Mouse (Mus musculus) left cerebral cortex, adult 8-10 months (tissue): Measurements from ENCODE around the gene Snx32. TPM values are rescaled to one million over a fixed set of nuclear protein-coding genes. Genes with fewer than 3 reads are reported as not detected.

ENCODE experiments used
- DNase-seq, 2 experiments: peaks; one replicate each; pipeline ENCODE4 v3.0.0; 2022; ENCODE audit warnings: low spot score in 2 of 2
- total RNA-seq, 4 experiments: library from RNA; stranded (reverse); gene quantifications; 2 replicates each; pipeline ENCODE4 v1.2.4; 2022

The Snx32 gene
- total RNA-seq, 4 experiments from 2014 or later: 82.4 to 93.9 (median 89.3) TPM

DNA sequence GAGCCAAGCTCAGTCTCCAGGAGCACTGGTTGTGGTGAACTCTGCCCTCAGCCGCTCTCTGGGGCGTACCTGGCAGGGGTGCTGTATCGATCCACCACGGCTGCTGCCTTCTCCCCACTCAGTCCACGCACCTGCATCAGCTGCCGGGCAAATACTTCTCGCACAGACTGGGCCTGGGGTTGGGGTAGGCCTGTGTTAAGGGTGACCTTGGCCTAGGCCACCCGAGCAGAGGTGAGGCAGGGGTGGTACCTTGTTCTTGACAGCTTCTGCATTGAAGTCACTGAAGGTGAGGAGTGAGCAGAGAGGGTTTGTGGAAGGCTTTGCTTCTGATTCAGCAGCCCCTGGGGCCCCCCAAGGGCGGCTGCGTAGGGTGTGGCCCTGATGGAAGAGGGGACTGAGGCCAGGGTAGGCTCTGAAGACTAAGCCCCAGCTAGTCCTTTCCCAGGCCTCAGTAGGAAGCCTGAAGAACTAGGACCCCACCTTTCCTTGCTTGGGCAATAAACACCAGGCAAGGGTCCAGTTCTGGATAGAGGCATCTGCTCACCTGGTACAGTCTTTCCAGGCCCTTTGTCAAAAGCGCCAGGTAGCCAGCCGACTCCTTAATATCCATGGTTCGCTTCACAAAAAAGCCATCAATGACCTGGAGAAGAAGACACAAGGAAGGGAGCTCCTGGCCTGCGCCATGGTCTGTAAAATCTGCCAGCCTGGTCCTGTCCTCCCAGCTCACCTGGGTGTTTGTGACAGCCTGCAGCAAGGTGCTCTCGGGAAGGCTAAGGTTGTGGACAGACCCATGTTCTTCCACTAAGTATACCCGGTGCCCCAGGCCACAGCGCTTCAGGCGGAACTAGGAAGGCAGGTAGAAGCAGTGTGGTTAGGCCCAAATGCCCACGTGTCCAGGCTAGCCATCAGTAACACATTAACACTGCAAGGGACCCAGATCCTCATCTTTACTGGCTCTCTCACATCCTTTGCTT is 26.7 kb downstream of the Snx32 start:
- no peak for DNase-seq

DNA sequence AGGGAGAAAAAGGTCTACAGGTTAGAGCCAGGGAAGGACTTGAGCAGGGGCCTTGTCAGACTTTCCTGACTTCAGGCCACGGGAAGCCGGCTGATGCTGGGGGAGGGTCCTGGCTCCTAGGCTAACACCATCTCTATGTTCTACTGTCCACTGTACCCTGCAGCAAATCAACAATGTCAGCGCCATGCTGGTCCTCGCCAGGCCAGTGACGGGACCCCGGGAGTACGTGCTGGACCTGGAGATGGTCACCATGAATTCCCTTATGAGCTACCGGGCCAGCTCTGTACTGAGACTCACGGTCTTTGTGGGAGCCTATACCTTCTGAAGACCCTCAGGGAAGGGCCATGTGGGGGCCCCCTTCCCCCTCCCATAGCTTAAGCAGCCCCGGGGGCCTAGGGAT is 28.9 kb downstream of the Snx32 start:
- no peak for DNase-seq

- DNase-seq: no peak
Observed at GRCm38 (mm10) chr19:5480016-5480415, 30.3 kb downstream of the Snx32 start.

GRCm38 (mm10) chr19:5477668-5478300 is 32.6 kb downstream of the Snx32 start:
- no peak for DNase-seq

GRCm38 (mm10) chr19:5477004-5477667 is 33.2 kb downstream of the Snx32 start:
- DNase-seq: peak in 1 of 2 experiments; percentile 70

DNA sequence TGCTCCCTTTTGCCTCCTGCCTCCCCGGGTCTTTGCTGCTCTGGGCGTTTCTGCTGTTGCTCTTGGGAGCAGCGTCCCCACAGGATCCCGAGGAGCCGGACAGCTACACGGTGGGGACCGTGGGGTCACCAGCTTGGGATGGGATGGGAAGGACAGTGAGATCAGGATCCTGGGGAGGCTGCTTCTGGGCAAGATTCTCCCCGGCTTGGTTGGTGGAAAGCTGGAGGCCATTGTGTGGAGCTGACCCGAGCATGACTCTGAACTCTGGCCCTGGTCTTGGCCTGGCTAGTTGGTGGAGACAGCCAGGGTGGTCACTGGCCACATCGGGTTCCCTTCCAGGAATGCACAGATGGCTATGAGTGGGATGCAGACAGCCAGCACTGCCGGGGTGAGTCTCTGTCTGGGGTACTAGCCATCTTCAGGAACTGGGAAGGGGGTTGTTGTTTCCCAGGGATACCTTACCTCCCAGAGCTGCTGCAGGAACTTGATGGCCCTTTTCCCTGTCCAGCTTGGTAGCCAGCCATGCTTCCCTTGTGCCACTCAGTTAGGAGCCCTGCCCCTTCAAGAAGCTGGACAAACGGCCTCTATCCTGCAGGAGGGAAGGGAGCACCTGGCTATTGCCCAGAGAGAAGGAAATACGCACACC is 35.1 kb downstream of the Snx32 start:
- DNase-seq: no peak

DNA sequence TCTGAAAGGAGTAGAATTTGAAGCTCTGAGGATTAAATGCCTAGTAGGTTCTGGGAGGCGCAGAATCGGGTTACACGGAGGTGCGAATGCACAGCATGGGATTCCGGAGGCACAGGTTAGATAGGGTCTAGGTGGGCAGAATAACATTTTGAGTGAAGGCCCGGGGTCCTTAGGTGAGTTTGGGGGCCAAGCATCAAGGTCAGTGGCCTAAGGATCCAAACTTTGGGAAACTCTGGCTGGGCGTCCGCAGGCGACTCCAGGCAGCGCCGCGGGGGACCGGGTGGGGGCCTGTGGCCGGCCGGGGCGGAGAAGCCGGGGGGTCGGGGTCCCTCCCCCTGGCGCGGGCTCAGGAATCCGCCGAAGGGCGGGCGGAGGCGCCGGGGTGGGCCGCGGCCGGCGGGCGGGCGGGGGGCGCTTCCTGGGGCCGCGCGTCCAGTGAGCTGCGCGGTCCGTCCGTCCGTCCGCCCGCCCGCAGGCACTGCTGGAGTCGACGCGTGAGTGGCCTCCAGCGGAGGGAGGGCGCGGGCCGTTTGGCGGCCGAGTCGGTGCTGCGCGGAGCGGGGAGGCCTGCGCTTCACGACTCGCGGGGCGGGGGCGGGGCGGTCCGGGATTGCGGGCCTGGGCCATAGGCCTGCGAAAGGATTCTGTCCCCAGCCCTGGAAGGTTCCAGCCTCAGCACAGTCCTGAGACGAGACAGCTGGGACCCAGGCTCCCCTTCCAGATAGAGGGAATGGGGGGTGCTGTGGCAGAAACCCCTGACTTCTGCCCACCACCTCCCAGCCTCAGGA is 35.9 kb downstream of the Snx32 start:
- no peak for DNase-seq

DNA sequence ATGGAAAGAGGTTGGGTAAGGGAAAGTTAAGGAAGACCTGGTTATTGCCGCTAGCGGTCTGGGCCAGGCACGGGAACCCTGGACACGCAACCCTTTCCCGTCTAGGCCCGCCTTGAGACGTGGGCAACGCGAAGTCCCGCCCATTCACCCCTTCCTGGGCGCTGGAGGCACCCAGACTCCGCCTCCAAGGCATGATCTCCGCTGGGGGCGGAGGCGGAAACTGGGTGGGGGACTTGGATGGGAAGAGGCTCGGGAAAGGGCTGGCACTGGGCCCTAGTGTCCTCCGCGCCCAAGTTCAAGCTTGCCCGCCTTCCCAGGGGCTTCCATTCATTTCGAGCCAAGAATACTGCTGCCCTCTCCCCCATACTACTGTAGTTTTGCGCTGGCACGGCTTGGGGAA is 36.6 kb downstream of the Snx32 start, which contains the start of gene Efemp2:
Gene Efemp2, plus strand, starts transcription at position 235 of the 400 bp plus-strand sequence.
- peak in 1 of 2 experiments; percentile 65 for DNase-seq

GRCm38 (mm10) chr19:5472857-5473256 is 37.5 kb downstream of the Snx32 start:
- DNase-seq: no peak

DNA sequence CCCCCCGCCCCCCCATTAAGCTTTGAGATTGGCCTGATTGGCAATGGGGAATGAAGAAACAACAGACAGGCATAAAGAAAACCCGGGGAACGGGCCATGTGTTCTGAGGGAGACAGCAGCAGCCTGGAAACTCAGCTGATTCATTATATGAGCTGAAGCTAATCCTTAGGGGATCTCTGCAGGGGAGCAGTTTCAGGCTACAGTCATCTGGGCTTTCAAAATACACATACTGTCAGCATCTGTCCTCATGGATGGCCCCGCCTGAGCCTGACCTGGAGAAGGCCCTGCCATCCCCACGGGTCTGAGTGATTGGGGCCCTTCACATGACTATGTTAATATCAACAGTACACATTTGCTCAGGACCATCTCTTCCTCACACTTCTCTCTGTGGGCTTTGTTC is 38.5 kb downstream of the Snx32 start:
- DNase-seq: no peak

DNA sequence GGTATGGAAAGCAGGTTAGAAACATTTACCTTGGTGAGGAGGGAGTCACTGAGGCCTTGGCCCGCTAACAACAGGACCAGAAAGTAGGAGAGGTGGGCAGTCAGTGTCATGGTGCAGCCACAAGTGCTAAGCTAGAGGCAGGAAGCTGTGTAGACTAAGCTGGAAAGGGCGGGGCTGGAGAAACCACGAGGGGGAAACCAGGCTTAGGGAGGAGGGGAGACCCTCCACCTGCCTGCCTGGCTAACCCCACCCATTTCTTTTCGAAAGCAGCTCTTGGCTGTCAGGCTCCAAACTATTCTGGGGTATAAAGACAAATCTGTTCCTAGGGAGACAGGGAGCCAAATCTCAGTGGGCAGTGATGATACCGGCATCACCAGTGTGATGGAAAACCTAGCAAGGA is 42.0 kb downstream of the Snx32 start, which contains the start of gene Ctsw:
Gene Ctsw, minus strand, starts transcription at position 134 of the 400 bp plus-strand sequence.
- DNase-seq: no peak

DNA sequence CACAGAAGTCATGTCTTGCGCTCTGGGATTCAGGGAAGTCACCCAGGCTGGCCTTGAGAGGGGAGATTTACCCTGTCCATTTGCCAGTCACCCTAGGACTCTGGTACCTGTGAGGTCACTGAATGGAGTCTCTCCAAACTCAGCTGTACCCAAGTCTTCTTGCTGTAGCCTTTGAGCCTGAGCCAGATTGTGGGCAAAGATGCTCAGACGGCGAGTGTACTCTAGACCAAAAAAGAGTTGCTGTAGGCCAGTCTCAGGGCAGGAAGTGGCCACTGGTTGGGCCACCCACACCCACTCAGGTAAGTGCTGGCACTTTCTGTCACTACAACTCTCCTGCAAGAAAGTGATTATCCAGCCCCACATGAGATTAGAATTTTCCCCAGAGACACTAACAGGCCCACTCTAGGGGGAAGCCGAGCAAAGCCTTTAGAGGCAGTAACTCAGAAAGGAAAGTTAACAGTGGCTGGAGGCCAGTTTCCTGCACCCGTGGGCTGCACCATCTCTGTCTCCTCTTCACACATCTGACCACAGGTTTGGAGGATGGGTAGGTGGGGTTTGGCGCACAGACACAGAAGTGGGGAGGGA is 43.3 kb downstream of the Snx32 start:
- no peak for DNase-seq

- DNase-seq: no peak
Observed at GRCm38 (mm10) chr19:5465037-5465436, 45.3 kb downstream of the Snx32 start.

DNA sequence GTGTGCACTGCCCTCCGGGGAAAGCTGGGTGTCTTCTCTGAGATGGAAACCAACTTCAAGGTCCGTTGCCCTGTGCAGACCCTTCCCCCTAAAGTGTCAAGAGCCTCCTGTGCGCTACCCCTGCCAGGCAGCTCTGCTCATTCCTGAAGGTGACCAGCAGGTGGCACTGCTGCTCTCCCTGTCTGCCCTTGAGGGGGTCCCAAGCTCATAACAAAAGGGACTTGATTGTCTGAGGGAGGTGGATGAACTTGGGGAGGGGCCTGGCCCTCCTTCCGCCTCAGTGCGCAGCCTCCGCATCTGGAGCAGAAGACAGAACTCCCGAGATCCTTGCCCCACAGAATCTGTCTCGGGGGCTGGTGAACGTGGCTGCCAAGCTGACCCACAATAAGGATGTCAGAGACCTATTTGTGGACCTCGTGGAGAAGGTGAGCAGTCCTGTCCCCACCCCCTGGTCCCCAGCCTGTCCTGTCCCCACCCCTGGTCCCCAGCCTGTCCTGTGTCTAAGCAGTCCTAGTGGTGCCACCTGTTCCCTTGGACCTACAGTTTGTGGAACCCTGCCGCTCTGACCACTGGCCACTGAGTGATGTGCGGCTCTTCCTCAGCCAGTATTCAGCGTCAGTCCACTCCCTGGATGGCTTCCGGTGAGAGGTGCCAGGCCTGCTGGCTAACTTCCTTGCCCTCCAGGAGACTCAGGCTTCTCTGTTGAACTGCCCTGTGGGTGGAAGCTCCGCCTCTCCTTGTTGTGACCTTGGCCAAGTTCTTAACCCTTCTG is 46.4 kb downstream of the Snx32 start:
- no peak for DNase-seq

DNA sequence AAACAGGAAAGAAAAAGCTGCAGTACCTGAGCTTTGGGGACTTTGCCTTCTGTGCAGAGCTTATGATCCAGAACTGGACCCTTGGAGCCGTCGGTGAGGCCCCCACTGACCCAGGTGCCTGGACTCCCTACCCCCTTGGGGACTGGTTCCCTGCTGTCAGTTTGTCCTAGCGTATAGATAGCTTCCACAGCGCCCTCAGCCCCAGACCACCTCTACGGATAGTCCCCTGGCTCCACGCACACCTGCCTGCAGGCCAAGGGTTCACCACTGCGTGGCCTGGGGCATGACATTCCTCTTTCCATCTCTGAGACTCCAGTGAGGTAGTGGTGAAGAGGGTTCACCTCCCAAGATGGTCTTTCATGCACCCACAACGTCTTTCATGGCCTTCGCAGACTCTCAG is 47.1 kb downstream of the Snx32 start:
- no peak for DNase-seq

- no peak for DNase-seq
Observed at GRCm38 (mm10) chr19:5461411-5461810, 48.9 kb downstream of the Snx32 start.

DNA sequence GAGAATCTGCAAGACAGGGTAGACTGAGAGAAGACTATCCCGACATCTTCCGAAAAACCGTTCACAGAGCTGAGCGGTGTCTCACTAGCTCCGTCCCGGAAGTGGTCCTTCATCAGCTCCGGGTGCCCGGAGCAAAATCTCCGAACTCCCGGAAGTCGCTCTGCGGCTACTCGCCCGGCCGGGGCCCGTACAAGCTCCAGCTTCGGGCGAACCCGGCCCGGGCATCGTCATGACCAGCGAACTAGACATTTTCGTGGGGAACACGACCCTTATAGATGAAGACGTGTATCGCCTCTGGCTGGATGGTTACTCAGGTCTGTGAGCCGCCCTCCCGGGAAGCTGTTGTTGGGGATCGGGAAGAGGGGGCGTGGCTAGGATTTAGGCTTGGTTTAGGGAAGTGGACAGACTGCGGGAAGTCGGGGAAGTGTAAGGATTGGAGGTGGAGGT is 49.9 kb downstream of the Snx32 start, which contains the start of gene Fibp:
Gene Fibp, plus strand, starts transcription at position 151 of the 447 bp plus-strand sequence.
- DNase-seq: peak; percentile 76 to 85

DNA sequence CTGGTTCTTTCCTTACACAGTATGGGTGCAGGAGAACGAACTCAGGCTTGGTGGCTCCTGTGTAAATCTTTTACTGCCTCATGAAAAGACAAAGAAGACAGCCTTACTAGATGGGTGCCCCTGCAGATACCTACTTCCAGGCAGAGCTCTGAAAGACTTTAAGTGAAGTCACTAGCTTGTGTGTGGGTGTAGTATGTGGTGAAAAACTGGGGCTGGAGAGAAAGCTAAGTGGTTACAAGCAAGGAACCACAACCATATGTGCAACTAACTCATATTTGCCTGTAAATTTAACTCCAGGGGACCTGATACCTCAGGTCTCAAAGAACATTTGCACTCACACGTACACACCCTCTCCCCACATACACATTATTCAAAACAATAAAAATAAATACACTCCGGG is 50.4 kb downstream of the Snx32 start:
- no peak for DNase-seq

DNA sequence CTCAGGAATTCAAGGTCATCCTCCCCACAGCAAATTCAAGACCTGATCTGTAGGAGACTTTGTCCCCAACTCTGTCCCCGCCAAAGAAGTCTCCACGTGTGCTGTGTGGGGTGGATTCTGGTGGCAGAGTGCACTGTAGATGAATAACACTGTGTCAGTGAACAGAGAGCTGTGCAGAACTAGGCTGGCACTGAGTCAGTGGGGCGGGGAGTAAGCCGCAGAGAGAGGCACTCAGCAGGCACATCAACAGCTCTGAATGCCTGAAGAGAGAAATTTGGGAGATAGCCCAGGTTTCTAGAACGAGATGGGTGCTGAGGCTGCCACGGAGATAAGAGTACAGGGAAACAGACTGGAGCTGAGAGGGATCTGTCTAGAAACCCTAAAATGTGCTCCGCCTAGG is 51.3 kb downstream of the Snx32 start:
- DNase-seq: no peak
